Mouse (Mus musculus): Measurements from ENCODE around the gene Dmap1.

DNA sequence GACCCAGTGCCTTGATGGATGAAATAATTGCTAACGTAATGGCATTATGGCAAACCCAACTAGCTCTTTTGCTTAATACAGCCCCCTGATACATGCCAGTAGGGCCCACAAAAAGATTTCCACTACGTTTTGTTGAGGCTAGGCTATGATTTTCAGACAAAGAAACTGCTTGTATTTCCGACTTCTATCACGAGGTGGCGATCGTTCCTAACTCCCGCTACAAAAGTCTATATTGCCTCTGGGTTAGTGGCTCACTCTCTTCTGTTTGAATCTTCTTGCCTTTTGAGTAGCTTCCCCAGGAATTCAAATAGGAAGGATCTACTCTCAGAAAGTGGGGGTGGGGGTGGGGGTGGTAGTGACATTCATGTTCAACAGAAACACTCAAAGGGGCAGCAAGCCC is 23.3 kb upstream of the Dmap1 start:
- TF ChIP-seq POLR2A (IDR thresholded peaks at IDR 0.05; ENCODE audit: low read depth, low read length) (no peak), CTCF (conservative IDR thresholded peaks at IDR 0.05 in 1 of 2, IDR thresholded peaks at IDR 0.05 in 1 of 2; ENCODE audit: low read depth in 2 of 2, low read length in 2 of 2) (peak; percentile 39 to 89; a peak in 3 of 4 replicates), MAX (IDR thresholded peaks at IDR 0.05; ENCODE audit: low read length) (no peak), TBP (conservative IDR thresholded peaks at IDR 0.05; ENCODE audit: low read depth, low read length) (no peak), MAFK (IDR thresholded peaks at IDR 0.05; ENCODE audit: insufficient replicate concordance, low read length) (no peak), SMC3 (IDR thresholded peaks at IDR 0.05; ENCODE audit: low read depth, low read length) (peak; percentile 85), MXI1 (IDR thresholded peaks at IDR 0.05; ENCODE audit: low read depth, low read length) (no peak), POLR2AphosphoS2 (IDR thresholded peaks at IDR 0.05; ENCODE audit: low read depth, low read length) (no peak), NELFE (IDR thresholded peaks at IDR 0.05; ENCODE audit: low read depth, low read length) (no peak), RCOR1 (conservative IDR thresholded peaks at IDR 0.05; ENCODE audit: low read depth, low read length) (no peak), ELF1 (IDR thresholded peaks at IDR 0.05; ENCODE audit: low read depth, low read length) (no peak)
